ENCODE assay signal across 30 mouse cellular contexts in genomic region chr14:79990547-79990946, GRCm38 (mm10). TPM values are rescaled to one million over a fixed set of nuclear protein-coding genes. Genes with fewer than 3 reads are reported as not detected.
A peak's percentile ranks its signal among the peaks of the same experiment; 100 is the strongest.
DNase-seq lines count a peak whose midpoint lies in the region; ATAC-seq and TF ChIP-seq lines count a peak whose summit lies in the region.
"Had no signal": no experiment of that assay in that cellular context is flagged by ENCODE, and none has a peak within 500 bp of the region (broad histone marks: within the 10 kb centered on the region; RNA-seq: fewer than 3 reads in every experiment).

No protein-coding gene starts in this region.

- H3K4me3 ChIP-seq in kidney, adult 2 months (ENCODE audit: insufficient read depth, low read depth, low read length): no peak overlapping the region
- no peak overlapping the region for H3K4me3 ChIP-seq in kidney, embryonic 14.5 days (ENCODE audit: low read length)
- H3K4me3 ChIP-seq in kidney, embryonic 15.5 days (replicated peaks): no peak overlapping the region
- H3K4me3 ChIP-seq in forebrain, embryonic 12.5 days (replicated peaks): no peak overlapping the region
- H3K4me3 ChIP-seq: embryonic facial prominence, embryonic 10.5 days; embryonic facial prominence, embryonic 13.5 days; erythroblast, embryonic 14.5 days; forebrain, embryonic 10.5 days; gastrocnemius, adult 2 months; heart, embryonic 13.5 days had no signal

- H3K4me2 ChIP-seq in kidney, embryonic 14.5 days (replicated peaks; ENCODE audit: low read depth, low read length): no peak overlapping the region
- H3K4me2 ChIP-seq in kidney, embryonic 15.5 days: no peak overlapping the region
- no peak overlapping the region for H3K4me2 ChIP-seq in forebrain, embryonic 12.5 days
- H3K4me2 ChIP-seq: embryonic facial prominence, embryonic 13.5 days; heart, embryonic 13.5 days; hindbrain, embryonic 14.5 days had no signal

- ATAC-seq in kidney, embryonic 14.5 days (ENCODE audit: low FRiP score, low TSS enrichment): peak; percentile 53; the same call in 1 of the 2 replicates
- ATAC-seq in kidney, embryonic 15.5 days (replicated peaks; ENCODE audit: low FRiP score): 0 out of 2 replicates have a peak, but pooled peaks have one; percentile 26
- no peak for ATAC-seq in forebrain, embryonic 12.5 days (ENCODE audit: low FRiP score)
- ATAC-seq in megakaryocyte, adult 5-6 weeks (ENCODE audit: poor library complexity, severe bottlenecking): no peak
- ATAC-seq: CD4-positive, CD25-positive, alpha-beta regulatory T cell, adult 4 months; forebrain, embryonic 14.5 days; forebrain, postnatal 0 days had no signal

- DNase-seq in kidney, adult 2 months: peak; percentile 58
- DNase-seq in kidney, adult 18-20 months: no peak
- peak; percentile 13 to 29 for DNase-seq in kidney, postnatal 36 days
- DNase-seq: adrenal gland, adult 2 months; adrenal gland, postnatal 14 days; cerebellum, adult 11 months; cerebellum, adult 8-10 months; cerebellum, postnatal 10 days; cerebellum, postnatal 36 days; embryo, embryonic 11 days; forebrain, postnatal 0 days; gastrocnemius, adult 2 months; gastrocnemius, postnatal 14 days; heart, adult 18-20 months; heart, postnatal 14 days; heart, postnatal 4 days had no signal

- TF ChIP-seq POLR2A in kidney, adult 2 months (IDR thresholded peaks at IDR 0.05; ENCODE audit: low read depth, low read length): no peak

- no peaks in the 10 kb centered on the region for H3K27me3 ChIP-seq in kidney, adult 2 months (replicated peaks; ENCODE audit: control insufficient read depth, insufficient read depth, low read length)
- H3K27me3 ChIP-seq in kidney, embryonic 14.5 days (ENCODE audit: control insufficient read depth, insufficient read depth, low read length): no peaks in the 10 kb centered on the region
- no peaks in the 10 kb centered on the region for H3K27me3 ChIP-seq in kidney, embryonic 15.5 days
- H3K27me3 ChIP-seq in forebrain, embryonic 12.5 days: no peaks in the 10 kb centered on the region
- H3K27me3 ChIP-seq: embryonic facial prominence, embryonic 13.5 days; heart, embryonic 13.5 days had no signal

- 40% methylated on average over 5 of the region's 5 CpGs for WGBS in kidney, adult 2 months
- WGBS in kidney, embryonic 14.5 days: 38% methylated on average over 5 of the region's 5 CpGs
- WGBS in kidney, embryonic 15.5 days: 40% methylated on average over 5 of the region's 5 CpGs
- 50% methylated on average over 5 of the region's 5 CpGs for WGBS in forebrain, embryonic 12.5 days

- TF ChIP-seq CTCF in kidney, adult 2 months (conservative IDR thresholded peaks at IDR 0.05; ENCODE audit: insufficient read depth, insufficient read length, low read depth, low read length): no peak

- H3K4me1 ChIP-seq in kidney, adult 2 months (ENCODE audit: control insufficient read depth, insufficient read depth, low read length): peaks cover 3% of the 10 kb centered on the region; the same call in 1 of the 2 replicates
- peaks cover 8% of the 10 kb centered on the region; the same call in 1 of the 2 replicates for H3K4me1 ChIP-seq in kidney, embryonic 14.5 days (ENCODE audit: control insufficient read depth, insufficient read depth, low read length)
- peaks cover 20% of the 10 kb centered on the region for H3K4me1 ChIP-seq in kidney, embryonic 15.5 days
- no peaks in the 10 kb centered on the region for H3K4me1 ChIP-seq in forebrain, embryonic 12.5 days
- H3K4me1 ChIP-seq: embryonic facial prominence, embryonic 10.5 days; embryonic facial prominence, embryonic 13.5 days had no signal

- no peak overlapping the region for H3K27ac ChIP-seq in kidney, adult 2 months (ENCODE audit: insufficient read depth, low read depth, low read length)
- no peak overlapping the region for H3K27ac ChIP-seq in kidney, embryonic 14.5 days (ENCODE audit: low read depth, low read length)
- no peak overlapping the region for H3K27ac ChIP-seq in kidney, embryonic 15.5 days
- no peak overlapping the region for H3K27ac ChIP-seq in forebrain, embryonic 12.5 days
- H3K27ac ChIP-seq: embryonic facial prominence, embryonic 10.5 days; embryonic facial prominence, embryonic 13.5 days; forebrain, embryonic 10.5 days; gastrocnemius, adult 2 months; heart, embryonic 13.5 days; hindbrain, embryonic 14.5 days had no signal

- H3K9me3 ChIP-seq in kidney, embryonic 14.5 days (ENCODE audit: control insufficient read depth, low read length): no peaks in the 10 kb centered on the region
- no peaks in the 10 kb centered on the region for H3K9me3 ChIP-seq in kidney, embryonic 15.5 days (replicated peaks)
- no peaks in the 10 kb centered on the region for H3K9me3 ChIP-seq in forebrain, embryonic 12.5 days
- H3K9me3 ChIP-seq: embryonic facial prominence, embryonic 10.5 days; embryonic facial prominence, embryonic 13.5 days; forebrain, embryonic 10.5 days; heart, embryonic 13.5 days had no signal

- no peaks in the 10 kb centered on the region for H3K36me3 ChIP-seq in kidney, adult 2 months (ENCODE audit: control insufficient read depth, insufficient read depth, low read length)
- no peaks in the 10 kb centered on the region for H3K36me3 ChIP-seq in kidney, embryonic 14.5 days (ENCODE audit: control insufficient read depth, insufficient read depth, low read length)
- H3K36me3 ChIP-seq in kidney, embryonic 15.5 days: no peaks in the 10 kb centered on the region
- no peaks in the 10 kb centered on the region for H3K36me3 ChIP-seq in forebrain, embryonic 12.5 days (replicated peaks)
- H3K36me3 ChIP-seq: embryonic facial prominence, embryonic 10.5 days; embryonic facial prominence, embryonic 13.5 days; forebrain, embryonic 10.5 days; heart, embryonic 13.5 days had no signal

- no peak overlapping the region for H3K9ac ChIP-seq in kidney, embryonic 14.5 days (ENCODE audit: low read depth, low read length)
- no peak overlapping the region for H3K9ac ChIP-seq in kidney, embryonic 15.5 days
- no peak overlapping the region for H3K9ac ChIP-seq in forebrain, embryonic 12.5 days
- H3K9ac ChIP-seq: embryonic facial prominence, embryonic 13.5 days; forebrain, postnatal 0 days; heart, embryonic 13.5 days; hindbrain, embryonic 14.5 days had no signal

RNA-seq across cellular contexts. Expression of gene Olfm4, which starts 6.7 kb away (rescaled TPM):
- polyA plus RNA-seq in kidney, adult 2 months (2012; rRNA removed): 2.9 and 3.3 TPM in 2 replicates
- polyA plus RNA-seq in kidney, embryonic 14.5 days (2014; fragmentation: Nextera tagmentation; extraction: Ambion mirVana): 2.4 and 2.6 TPM in 2 replicates
- polyA plus RNA-seq in kidney, embryonic 15.5 days (2015; fragmentation: Nextera tagmentation; extraction: Ambion mirVana): 2.3 TPM in 2 replicates
- 0.41 and 0.42 TPM in 2 replicates for polyA plus RNA-seq in forebrain, embryonic 12.5 days (2016; fragmentation: Nextera tagmentation; extraction: Ambion mirVana)
- 58.0 and 59.6 TPM in 2 replicates for total RNA-seq in megakaryocyte, adult 5-6 weeks (2015)
- total RNA-seq in megakaryocyte, adult 5-6 weeks (2017): 41.6 and 61.4 TPM in 2 replicates
- total RNA-seq: adrenal gland, adult 2 months; gastrocnemius, adult 2 months; gastrocnemius, postnatal 14 days; heart, adult 18-20 months; MEL had no signal
- polyA plus RNA-seq: adrenal gland, adult 2 months; C2C12; CD4-positive, CD25-positive, alpha-beta regulatory T cell, adult 4 months; erythroblast, embryonic 14.5 days; forebrain, embryonic 10.5 days had no signal

Comparison
In these comparisons a context has a peak if more than half of its experiments do, and no peak if none do; other contexts are left out.
1. ATAC-seq: peak in kidney, embryonic 14.5 days (single experiment) and kidney, embryonic 15.5 days (single experiment); none in forebrain, embryonic 12.5 days (single experiment) and megakaryocyte, adult 5-6 weeks (single experiment).